Comparison of ENCODE assay signal across 11 mouse cellular contexts in genomic region chr7:73334883-73335282, GRCm38 (mm10). TPM values are rescaled to one million over a fixed set of nuclear protein-coding genes. Genes with fewer than 3 reads are reported as not detected.
DNase-seq lines count a peak whose midpoint lies in the region; ATAC-seq and TF ChIP-seq lines count a peak whose summit lies in the region.
"Had no signal": no experiment of that assay in that cellular context is flagged by ENCODE, and none has a peak within 500 bp of the region (broad histone marks: within the 10 kb centered on the region; RNA-seq: fewer than 3 reads in every experiment).

No protein-coding gene starts in this region.

- no peak overlapping the region for H3K4me3 ChIP-seq in midbrain, embryonic 16.5 days (ENCODE audit: low read depth, low read length)
- H3K4me3 ChIP-seq in midbrain, embryonic 15.5 days = no peak overlapping the region
- H3K4me3 ChIP-seq in kidney, adult 2 months (ENCODE audit: insufficient read depth, low read depth, low read length) = no peak overlapping the region

- no peaks in the 10 kb centered on the region for H3K9me3 ChIP-seq in midbrain, embryonic 16.5 days (replicated peaks; ENCODE audit: control insufficient read depth, low read length, poor library complexity, severe bottlenecking)
- H3K9me3 ChIP-seq in midbrain, embryonic 15.5 days = no peaks in the 10 kb centered on the region

- WGBS in midbrain, embryonic 16.5 days = 56% methylated on average over 7 of the region's 7 CpGs
- 58% methylated on average over 7 of the region's 7 CpGs for WGBS in midbrain, embryonic 15.5 days
- WGBS in kidney, adult 2 months = 69% methylated on average over 7 of the region's 7 CpGs

- H3K27ac ChIP-seq in midbrain, embryonic 16.5 days (ENCODE audit: low read length) = peak overlapping the region; percentile 5; the same call in 1 of the 2 replicates
- no peak overlapping the region for H3K27ac ChIP-seq in midbrain, embryonic 15.5 days
- H3K27ac ChIP-seq in kidney, adult 2 months (ENCODE audit: insufficient read depth, low read depth, low read length) = no peak overlapping the region
- H3K27ac ChIP-seq: liver, embryonic 14.5 days had no signal

- no peak overlapping the region for H3K4me2 ChIP-seq in midbrain, embryonic 16.5 days (ENCODE audit: low read length)
- H3K4me2 ChIP-seq in midbrain, embryonic 15.5 days = no peak overlapping the region

- H3K27me3 ChIP-seq in midbrain, embryonic 16.5 days (ENCODE audit: control insufficient read depth, insufficient read depth, low read depth, low read length) = no peaks in the 10 kb centered on the region
- no peaks in the 10 kb centered on the region for H3K27me3 ChIP-seq in midbrain, embryonic 15.5 days (replicated peaks)
- H3K27me3 ChIP-seq in kidney, adult 2 months (replicated peaks; ENCODE audit: control insufficient read depth, insufficient read depth, low read length) = no peaks in the 10 kb centered on the region
- H3K27me3 ChIP-seq: Patski had no signal

- H3K36me3 ChIP-seq in midbrain, embryonic 16.5 days (ENCODE audit: control insufficient read depth, insufficient read depth, low read length) = no peaks in the 10 kb centered on the region
- no peaks in the 10 kb centered on the region for H3K36me3 ChIP-seq in midbrain, embryonic 15.5 days (replicated peaks)
- no peaks in the 10 kb centered on the region for H3K36me3 ChIP-seq in kidney, adult 2 months (ENCODE audit: control insufficient read depth, insufficient read depth, low read length)

- intact Hi-C loops in heart, postnatal 14 days (cut with DNase I) = no loop called here

- DNase-seq in cerebellum, postnatal 25 days = peak; percentile 82 to 91
- DNase-seq in heart, postnatal 14 days = peak; percentile 71 to 76
- peak; percentile 74 for DNase-seq in testis, postnatal 14 days (ENCODE audit: low spot score)
- DNase-seq in MN1 (ENCODE audit: low spot score) = no peak
- DNase-seq in kidney, adult 2 months = no peak
- DNase-seq: layer of hippocampus, adult 9-11 months had no signal

- TF ChIP-seq CTCF in kidney, adult 2 months (conservative IDR thresholded peaks at IDR 0.05; ENCODE audit: insufficient read depth, insufficient read length, low read depth, low read length) = no peak

- H3K9ac ChIP-seq in midbrain, embryonic 16.5 days (ENCODE audit: low read depth, low read length) = no peak overlapping the region
- no peak overlapping the region for H3K9ac ChIP-seq in midbrain, embryonic 15.5 days
- H3K9ac ChIP-seq: liver, embryonic 14.5 days had no signal

- peaks cover 5% of the 10 kb centered on the region; the same call in 1 of the 2 replicates for H3K4me1 ChIP-seq in midbrain, embryonic 16.5 days (ENCODE audit: control insufficient read depth, insufficient read depth, low read length)
- H3K4me1 ChIP-seq in midbrain, embryonic 15.5 days = peaks cover 15% of the 10 kb centered on the region
- no peaks in the 10 kb centered on the region for H3K4me1 ChIP-seq in kidney, adult 2 months (ENCODE audit: control insufficient read depth, insufficient read depth, low read length)

- TF ChIP-seq POLR2A in kidney, adult 2 months (IDR thresholded peaks at IDR 0.05; ENCODE audit: low read depth, low read length) = no peak

- ATAC-seq in midbrain, embryonic 16.5 days = no peak
- no peak for ATAC-seq in midbrain, embryonic 15.5 days (replicated peaks)
- ATAC-seq: Patski had no signal

RNA-seq across cellular contexts. Expression of gene Rgma, which starts 40.4 kb away (rescaled TPM):
- 38.4 and 38.6 TPM in 2 replicates for polyA plus RNA-seq in midbrain, embryonic 16.5 days (2015; fragmentation: Nextera tagmentation; extraction: Ambion mirVana)
- 46.6 and 50.4 TPM in 2 replicates for polyA plus RNA-seq in midbrain, embryonic 15.5 days (2015; fragmentation: Nextera tagmentation; extraction: Ambion mirVana)
- total RNA-seq in heart, postnatal 14 days (2021) = 10 to 100 TPM; 63.3 to 76.9 TPM
- polyA plus RNA-seq in kidney, adult 2 months (2012; rRNA removed) = 7.2 and 8.7 TPM in 2 replicates
- total RNA-seq: common myeloid progenitor, adult 5-6 weeks had no signal

Comparison
In these comparisons a context has a peak if more than half of its experiments do, and no peak if none do; other contexts are left out.
1. DNase-seq: peak in cerebellum, postnatal 25 days (2 of 2), heart, postnatal 14 days (2 of 2) and testis, postnatal 14 days (single experiment); none in MN1 (single experiment) and kidney, adult 2 months (single experiment).